Mouse (Mus musculus) lung, adult 2 months (tissue): ENCODE results near the gene Tram1l1.

Experiments used
- CTCF ChIP-seq: fragments of 200-500 bp; IDR thresholded peaks from 2 replicates; pipeline ENCODE4 v1.5.1; 2011; ENCODE audit warnings: mild to moderate bottlenecking, low read length, control low read depth; ENCODE audit not compliant: insufficient read depth
- POLR2A ChIP-seq: fragments of 200-500 bp; IDR thresholded peaks from 2 replicates; pipeline ENCODE4 v1.6.1; 2011; ENCODE audit warnings: low read depth, mild to moderate bottlenecking, control low read depth, low read length, borderline replicate concordance; ENCODE audit errors: extremely low read depth

- TF ChIP-seq POLR2A, result no peak
- TF ChIP-seq CTCF, result no peak
Observed at GRCm38 (mm10) chr3:124271668-124272067, 49.0 kb upstream of the Tram1l1 start.
